Comparison of ENCODE assay signal across 8 mouse cellular contexts in the genomic region with DNA sequence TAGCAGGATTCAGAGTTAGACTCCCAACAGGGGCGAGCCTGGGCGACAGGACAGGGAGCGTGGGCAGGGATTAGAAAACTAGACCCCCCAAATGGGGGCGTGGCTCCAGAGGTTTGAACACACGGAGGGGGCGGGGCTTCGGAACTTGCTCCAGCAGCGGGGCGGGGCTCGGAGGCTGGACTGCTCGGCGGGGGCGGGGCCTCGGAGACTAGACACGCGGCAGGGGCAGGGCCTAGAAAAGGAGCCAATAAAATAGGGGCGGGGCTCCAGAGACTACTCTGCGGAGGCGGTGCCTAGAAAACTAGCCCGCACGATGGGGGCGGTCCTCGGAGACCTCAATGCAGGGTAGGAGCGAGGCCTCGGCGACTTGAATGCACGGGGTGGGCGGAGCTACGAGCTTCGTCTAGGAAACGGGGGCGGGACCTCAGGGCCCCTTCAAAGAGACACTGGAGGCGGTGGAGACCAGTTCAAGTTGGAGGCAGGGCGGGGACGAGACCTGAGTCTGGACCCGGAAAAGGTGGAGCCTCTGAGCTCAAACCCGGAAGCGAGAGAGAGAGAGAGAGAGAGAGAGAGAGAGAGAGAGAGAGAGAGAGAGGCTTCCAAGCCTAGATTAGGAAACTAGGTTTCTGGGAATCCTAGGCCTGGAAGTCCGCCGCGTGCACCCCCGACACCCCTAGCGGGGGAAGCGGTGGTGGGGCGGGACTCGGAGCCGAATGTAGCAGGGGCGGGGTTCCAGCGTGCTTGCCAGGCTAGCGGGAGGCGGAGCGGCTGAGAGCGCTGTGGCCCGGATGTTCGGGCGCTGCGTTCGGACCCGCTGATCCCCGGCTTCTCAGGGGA. TPM values are rescaled to one million over a fixed set of nuclear protein-coding genes. Genes with fewer than 3 reads are reported as not detected.
A peak's percentile ranks its signal among the peaks of the same experiment; 100 is the strongest.
DNase-seq lines count a peak whose midpoint lies in the region; ATAC-seq lines count a peak whose summit lies in the region.

A gene (minus strand): TSS at position 111 of the 837 bp plus-strand sequence.
A gene (plus strand): TSS at position 261 of the 837 bp plus-strand sequence.

- no peaks in the 10 kb centered on the region for H3K9me3 ChIP-seq in hindbrain, embryonic 16.5 days (ENCODE audit: control insufficient read depth, low read length)

- H3K4me3 ChIP-seq in hindbrain, embryonic 16.5 days (ENCODE audit: low read length), result peak within 1 kb of the TSS; percentile 48
- H3K4me3 ChIP-seq in macrophage (ENCODE audit: inconsistent target), result peak within 1 kb of the TSS; percentile 73

- peak; percentile 99 for DNase-seq in WW6 (ENCODE audit: low read depth, low spot score)
- peak; percentile 98 to 99 for DNase-seq in cerebellum, postnatal 4 days (ENCODE audit: low spot score in 2 of 2)
- DNase-seq in gastrocnemius, adult 18-20 months (ENCODE audit: low spot score), result peak; percentile 100
- DNase-seq in left cerebral cortex, adult 18-20 months (ENCODE audit: low spot score in 2 of 2), result peak; percentile 98
- peak; percentile 99 for DNase-seq in right cerebral cortex, adult 18-20 months
- DNase-seq in urinary bladder, postnatal 10 days (ENCODE audit: low spot score), result peak; percentile 98

- peak; percentile 96 for ATAC-seq in hindbrain, embryonic 16.5 days

- H3K27me3 ChIP-seq in hindbrain, embryonic 16.5 days (replicated peaks; ENCODE audit: control insufficient read depth, insufficient read depth, low read length), result no peaks in the 10 kb centered on the region

- peak within 1 kb of the TSS; percentile 74 for H3K4me2 ChIP-seq in hindbrain, embryonic 16.5 days (ENCODE audit: low read length)

- peaks cover 12% of the 10 kb centered on the region; the same call in 1 of the 2 replicates for H3K79me2 ChIP-seq in macrophage (ENCODE audit: inconsistent target)

- peak within 1 kb of the TSS; percentile 92 for H3K27ac ChIP-seq in hindbrain, embryonic 16.5 days (ENCODE audit: low read depth, low read length)
- peak within 1 kb of the TSS; percentile 83 for H3K27ac ChIP-seq in macrophage

- H3K36me3 ChIP-seq in hindbrain, embryonic 16.5 days (ENCODE audit: control insufficient read depth, insufficient read depth, low read length), result peaks cover 2% of the 10 kb centered on the region; the same call in 1 of the 2 replicates
- peaks cover 6% of the 10 kb centered on the region; the same call in 1 of the 2 replicates for H3K36me3 ChIP-seq in macrophage (ENCODE audit: inconsistent target)

- H3K4me1 ChIP-seq in hindbrain, embryonic 16.5 days (ENCODE audit: control insufficient read depth, insufficient read depth, low read depth, low read length), result peaks cover 21% of the 10 kb centered on the region

- WGBS in hindbrain, embryonic 16.5 days, result 1% methylated on average over 54 of the region's 60 CpGs
- under 1% methylated on average over 56 of the region's 60 CpGs for WGBS in macrophage (ENCODE audit: missing documents)

- peak within 1 kb of the TSS; percentile 83 for H3K9ac ChIP-seq in hindbrain, embryonic 16.5 days (ENCODE audit: low read depth, low read length)

RNA-seq across cellular contexts. Expression of the first gene that starts in this region (rescaled TPM):
- under 1 TPM; 0.76 to 0.80 TPM for total RNA-seq in gastrocnemius, adult 18-20 months (2021)
- 11.7 and 12.9 TPM in 2 replicates for polyA plus RNA-seq in hindbrain, embryonic 16.5 days (2015; fragmentation: Nextera tagmentation; extraction: Ambion mirVana)
- 1 to 10 TPM; 2.6 to 3.1 TPM for total RNA-seq in left cerebral cortex, adult 18-20 months (2021)
- 1 to 10 TPM in 1 of 26 experiments, under 1 TPM in 1, not detected in 24; 0.33 to 1.7 TPM for total RNA-seq in macrophage (2018; cell fraction: chromatin; rRNA removed)
- total RNA-seq in macrophage (2018; cell fraction: cytosol; rRNA removed), result under 1 TPM in 22 of 26 experiments, not detected in 4; 0.05 to 0.31 (median 0.12) TPM
- total RNA-seq in macrophage (2018; cell fraction: nucleus; rRNA removed), result 1 to 10 TPM in 1 of 26 experiments, under 1 TPM in 2, not detected in 23; 0.46 to 1.2 (median 0.56) TPM
- polyA plus RNA-seq in macrophage (2018), result 0.11 to 0.27 TPM (median 0.19 TPM) in 3 replicates

RNA-seq across cellular contexts. Expression of the second gene that starts in this region (rescaled TPM):
- 10 to 100 TPM; 10.4 to 13.7 TPM for total RNA-seq in gastrocnemius, adult 18-20 months (2021)
- polyA plus RNA-seq in hindbrain, embryonic 16.5 days (2015; fragmentation: Nextera tagmentation; extraction: Ambion mirVana), result 129 TPM in 2 replicates
- total RNA-seq in left cerebral cortex, adult 18-20 months (2021), result 10 to 100 TPM; 51.7 to 53.9 TPM
- 10 to 100 TPM in 18 of 26 experiments, 1 to 10 TPM in 8; 3.6 to 33.1 (median 13.1) TPM for total RNA-seq in macrophage (2018; cell fraction: chromatin; rRNA removed)
- 10 to 100 TPM; 18.0 to 28.7 (median 23.2) TPM for total RNA-seq in macrophage (2018; cell fraction: cytosol; rRNA removed)
- total RNA-seq in macrophage (2018; cell fraction: nucleus; rRNA removed), result 10 to 100 TPM in 20 of 26 experiments, 1 to 10 TPM in 6; 7.6 to 36.2 (median 14.9) TPM
- polyA plus RNA-seq in macrophage (2018), result 22.8 to 29.2 TPM (median 23.4 TPM) in 3 replicates

Comparison
In these comparisons a context has a peak if more than half of its experiments do, and no peak if none do; other contexts are left out.
1. Peak in every context shown above with its lines: DNase-seq, ATAC-seq, H3K4me3 ChIP-seq and H3K27ac ChIP-seq.